Mouse (Mus musculus) gastrocnemius, adult 8-10 months (tissue): ENCODE results near the gene Aspn. TPM values are rescaled to one million over a fixed set of nuclear protein-coding genes. Genes with fewer than 3 reads are reported as not detected.

Experiments
- DNase-seq, 2 experiments: peaks; one replicate each; pipeline ENCODE4 v3.0.0; 2022; ENCODE audit warnings: low spot score in 2 of 2
- total RNA-seq, 4 experiments: library from RNA; stranded (reverse); gene quantifications; 2 replicates each; pipeline ENCODE4 v1.2.4; 2022

Gene Aspn
- total RNA-seq = 10 to 100 TPM in 2 of 4 experiments, 1 to 10 TPM in 2; 6.7 to 15.4 (median 9.9) TPM

DNA sequence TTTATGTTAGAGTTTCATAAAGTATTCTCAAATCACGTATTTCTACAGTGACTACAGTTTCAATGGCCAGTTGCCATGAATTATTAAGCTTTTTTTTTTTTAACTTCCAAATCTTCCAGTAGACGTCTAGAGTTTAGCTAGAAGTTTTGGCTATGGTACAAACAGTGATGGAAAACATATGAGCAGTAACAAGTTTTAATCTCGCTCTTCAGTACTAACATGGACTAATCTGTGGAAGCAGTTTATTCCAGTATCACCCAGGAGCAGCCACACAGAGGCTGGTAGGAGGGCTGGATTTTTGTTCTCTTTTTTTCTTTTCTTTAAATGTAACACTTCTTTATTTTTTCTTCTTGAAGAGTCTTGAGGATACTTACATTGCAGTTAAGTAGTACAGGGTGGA is at the start of gene Aspn:
Gene Aspn (plus strand): TSS at position 165 of the 400 bp plus-strand sequence.
- DNase-seq = no peak

DNA sequence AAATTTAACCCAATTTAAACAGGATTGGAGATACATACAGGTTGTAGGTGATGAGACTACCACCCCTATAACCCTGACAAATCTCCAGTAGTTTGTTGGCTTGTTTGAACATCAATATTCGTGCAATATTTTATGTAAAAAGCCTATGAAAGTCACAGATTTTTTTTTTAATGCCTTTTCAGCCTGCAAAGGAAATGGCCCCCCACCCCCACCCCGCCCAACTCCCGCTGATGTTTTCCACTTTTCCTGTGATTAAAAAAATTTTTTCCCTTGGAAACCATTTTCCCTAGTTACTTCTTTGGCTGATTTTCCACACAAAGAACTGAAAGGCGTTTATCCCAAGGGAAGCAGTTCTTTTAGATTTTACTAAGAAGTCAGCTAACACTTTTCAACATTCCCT is 39.7 kb upstream of the Aspn start, which contains the start of gene Ecm2:
Gene Ecm2 (plus strand): TSS at position 301 of the 400 bp plus-strand sequence.
- DNase-seq = no peak

DNA sequence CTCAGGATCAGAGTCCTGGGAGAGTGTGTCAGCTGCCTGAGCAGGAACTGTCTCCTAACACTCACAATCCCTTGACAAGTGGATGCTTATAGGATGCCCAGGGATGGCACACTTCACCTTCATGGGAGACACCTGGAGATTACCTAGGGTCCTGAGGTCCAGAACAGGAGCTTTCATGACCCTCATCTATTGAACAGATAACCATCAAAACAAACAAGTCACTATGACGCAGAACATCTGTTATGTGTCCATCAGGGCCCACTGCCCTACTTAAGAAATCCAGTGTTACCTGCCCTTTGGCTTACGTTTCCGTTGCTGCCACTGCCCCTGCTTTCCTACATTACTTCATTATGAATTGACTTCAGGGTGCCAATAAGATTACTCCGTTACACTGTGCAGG is 38.5 kb upstream of the Aspn start:
- no peak for DNase-seq

DNA sequence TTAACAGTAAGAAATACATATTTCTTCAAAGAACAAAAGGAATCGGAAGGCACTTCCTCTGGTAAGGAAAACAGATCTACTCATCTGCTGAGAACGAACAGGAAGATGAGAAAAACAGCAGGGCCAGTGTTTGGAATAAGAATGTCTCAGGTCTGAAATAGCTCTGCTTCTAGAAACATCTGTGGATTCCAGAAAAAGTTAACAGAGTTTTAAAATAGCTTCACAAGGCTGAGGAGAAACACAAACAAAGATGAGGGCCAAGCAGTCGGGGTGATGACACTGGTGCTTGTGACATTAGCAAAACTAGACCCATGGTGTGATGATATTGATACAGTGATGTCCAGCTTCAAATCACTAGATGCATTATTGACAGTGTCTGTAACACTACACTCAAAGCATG is 37.1 kb upstream of the Aspn start:
- no peak for DNase-seq

DNA sequence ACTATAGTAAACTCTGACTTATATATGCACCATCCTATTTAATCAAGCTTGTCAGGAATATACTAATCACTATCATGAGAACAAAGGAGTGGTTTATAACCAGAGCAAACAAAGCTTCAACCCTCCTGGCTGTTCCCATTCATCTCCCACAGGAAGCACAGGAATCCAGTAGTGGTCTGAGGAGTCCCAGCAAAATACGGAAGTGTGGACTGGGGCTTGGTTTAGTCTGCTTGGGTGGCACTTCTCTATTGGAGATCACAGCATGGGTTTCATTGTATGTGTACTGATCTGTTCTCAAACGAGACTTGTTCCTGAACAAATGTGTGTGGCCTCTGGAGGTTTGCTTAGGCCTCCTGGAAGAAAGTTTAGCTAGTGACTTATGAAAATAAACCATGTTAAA is 25.5 kb upstream of the Aspn start:
- no peak for DNase-seq

DNA sequence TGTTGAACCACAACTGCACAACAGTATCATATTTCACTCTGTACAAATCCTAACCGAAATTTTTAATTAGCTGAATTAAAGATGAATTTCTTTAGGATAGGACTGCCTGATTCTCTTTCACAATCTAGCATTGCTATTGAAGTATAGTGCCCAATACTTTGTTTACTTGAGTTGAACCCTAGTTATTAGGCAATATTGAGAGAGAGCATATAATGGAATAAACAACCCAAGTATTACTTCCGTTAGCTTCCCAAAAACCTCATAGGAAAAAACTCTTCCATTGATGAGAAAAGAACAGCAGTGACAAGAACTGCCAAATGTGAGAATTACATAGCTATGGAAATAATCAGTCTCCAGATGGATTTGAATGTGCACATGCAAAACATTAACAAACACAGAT is 18.0 kb upstream of the Aspn start:
- no peak for DNase-seq

DNA sequence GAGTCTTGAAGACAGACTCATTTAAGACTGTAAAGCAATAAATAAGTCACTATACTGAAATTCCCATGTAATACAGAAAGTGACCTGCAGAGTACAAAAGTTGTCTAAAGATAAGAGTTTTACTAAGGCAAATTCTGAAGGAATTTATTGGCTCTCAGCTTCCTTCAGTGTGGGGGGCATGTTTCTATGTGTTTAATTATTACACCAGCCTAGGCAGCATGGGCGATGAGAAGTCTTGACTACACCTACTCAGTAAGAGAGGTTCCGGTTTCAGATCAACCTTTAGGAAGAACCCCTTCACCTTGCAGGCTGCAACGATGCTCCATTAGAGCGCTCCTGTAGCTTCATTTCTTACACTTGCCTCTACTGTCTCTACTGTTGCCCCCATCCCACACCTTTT is 13.6 kb upstream of the Aspn start:
- no peak for DNase-seq

DNA sequence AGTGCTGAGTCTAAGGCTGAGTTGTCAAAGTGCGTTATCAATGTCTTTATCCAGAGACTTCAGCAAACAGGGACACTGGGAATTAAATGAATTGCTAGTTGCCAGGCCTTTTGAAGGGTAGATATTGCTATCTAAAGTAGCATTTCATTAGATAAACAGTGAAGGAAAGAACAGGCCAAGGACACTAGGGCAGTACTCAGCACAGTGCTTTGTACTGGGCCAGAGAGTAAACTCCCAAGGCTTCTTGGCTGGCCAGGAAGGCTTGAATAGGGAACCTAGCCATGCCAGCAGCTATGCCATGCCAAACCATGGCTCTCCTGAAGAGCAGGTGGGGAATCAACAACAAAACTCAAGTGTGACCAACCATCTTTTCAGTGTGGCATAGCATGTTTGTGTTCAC is 7.3 kb upstream of the Aspn start:
- no peak for DNase-seq

GRCm38 (mm10) chr13:49538693-49539092 is 5.5 kb upstream of the Aspn start:
- DNase-seq = no peak

DNA sequence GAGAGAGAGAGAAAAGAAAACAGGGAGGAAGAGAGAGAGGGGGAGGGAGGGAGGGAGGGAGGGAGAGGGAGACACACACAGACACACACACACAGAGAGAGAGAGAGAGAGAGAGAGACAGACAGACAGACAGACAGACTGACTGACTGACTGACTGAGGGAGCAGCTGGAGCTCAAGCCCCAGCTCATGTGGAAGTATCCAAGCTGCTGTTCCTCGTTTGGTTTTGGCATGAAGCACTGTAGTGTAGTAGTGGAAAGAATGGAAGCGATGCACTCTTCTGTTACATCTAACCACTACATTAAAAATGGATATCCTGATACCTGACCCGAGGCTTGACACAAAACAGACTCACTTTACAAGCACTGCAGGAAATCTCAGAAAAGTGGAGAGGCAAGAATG is 1.4 kb downstream of the Aspn start:
- DNase-seq = no peak

DNA sequence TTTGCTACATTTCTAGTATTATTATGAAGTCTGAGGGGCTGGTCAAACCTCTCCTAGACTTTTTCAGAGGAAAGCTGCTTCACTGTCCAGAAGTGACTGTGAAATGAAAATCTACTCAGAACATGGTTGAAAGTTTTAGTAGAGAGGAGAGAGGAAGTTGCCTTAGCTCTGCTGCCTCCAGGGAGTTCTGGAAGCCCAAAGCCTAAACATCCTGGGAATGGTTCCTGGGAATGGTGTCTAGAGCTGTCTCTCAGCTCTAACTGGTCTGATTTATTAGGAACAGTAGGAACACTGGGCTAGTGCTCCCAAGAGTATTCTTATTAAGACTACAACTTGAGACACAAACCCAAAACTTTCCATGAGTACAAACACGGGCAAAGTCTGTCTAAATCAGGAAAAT is 2.3 kb downstream of the Aspn start:
- no peak for DNase-seq

GRCm38 (mm10) chr13:49547563-49548150 is 3.4 kb downstream of the Aspn start:
- DNase-seq = no peak

GRCm38 (mm10) chr13:49549616-49550015 is 5.4 kb downstream of the Aspn start:
- no peak for DNase-seq

DNA sequence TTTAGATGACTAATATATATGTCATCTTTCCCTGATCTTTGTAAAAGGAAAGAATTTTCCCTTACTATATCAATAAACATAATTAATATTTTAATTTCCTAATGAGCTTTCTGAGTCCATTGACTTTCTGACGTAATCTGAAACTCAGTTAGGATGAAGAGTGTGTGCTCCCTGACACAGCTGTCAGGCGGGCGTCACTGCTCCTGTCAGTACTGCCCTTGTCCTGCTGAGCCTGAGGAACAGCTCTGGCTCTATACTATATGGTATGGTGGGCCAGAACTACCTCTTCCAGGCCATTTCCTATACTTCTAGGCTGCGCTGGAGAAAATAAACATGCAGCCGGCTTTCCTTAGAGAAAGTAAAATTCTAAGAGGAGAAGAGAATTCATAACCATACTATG is 10.3 kb downstream of the Aspn start:
- no peak for DNase-seq

DNA sequence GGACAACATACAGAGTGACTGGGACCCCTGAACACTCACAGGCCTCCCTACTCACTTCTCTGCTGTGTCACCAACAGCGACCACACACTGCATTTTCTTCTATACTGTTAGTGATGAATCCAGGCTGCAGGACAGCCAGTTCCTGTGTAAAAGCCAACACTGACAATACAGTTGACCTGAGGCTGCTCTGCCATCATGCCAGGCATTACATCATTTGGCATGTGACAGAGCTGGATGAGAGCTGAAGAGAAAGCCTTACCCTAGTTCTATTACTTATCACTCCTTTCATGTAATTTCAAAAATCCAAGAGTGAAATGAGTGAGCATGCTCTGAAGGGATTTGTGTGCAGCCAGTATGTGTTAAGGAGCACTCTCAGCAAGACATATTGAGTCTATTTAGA is 12.0 kb downstream of the Aspn start:
- peak in 1 of 2 experiments; percentile 15 for DNase-seq

GRCm38 (mm10) chr13:49556924-49557323 is 12.7 kb downstream of the Aspn start:
- DNase-seq = no peak

DNA sequence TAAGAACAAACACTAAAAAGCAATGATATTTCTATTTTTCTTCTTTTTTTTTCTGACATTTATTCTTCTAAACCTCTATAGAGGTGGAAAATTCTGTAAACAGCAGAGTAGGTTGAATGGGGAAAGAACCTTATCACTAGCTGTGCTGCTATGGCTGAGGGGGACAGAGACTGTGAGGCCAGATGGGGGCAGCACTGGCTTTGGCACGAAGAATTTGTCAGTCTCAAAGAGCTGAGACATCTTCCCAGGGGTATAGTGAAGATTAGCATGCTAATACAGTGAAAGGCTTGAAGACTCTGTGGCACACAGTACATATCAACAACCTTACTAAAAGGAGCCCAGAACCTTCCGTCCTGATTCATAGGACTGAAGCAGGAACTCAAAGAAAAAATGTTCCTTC is 14.9 kb downstream of the Aspn start:
- no peak for DNase-seq

GRCm38 (mm10) chr13:49560886-49561285 is 16.6 kb downstream of the Aspn start:
- no peak for DNase-seq

- no peak for DNase-seq
Measured at GRCm38 (mm10) chr13:49564347-49564746, 20.1 kb downstream of the Aspn start.

GRCm38 (mm10) chr13:49570371-49570770 is 26.1 kb downstream of the Aspn start:
- no peak for DNase-seq

DNA sequence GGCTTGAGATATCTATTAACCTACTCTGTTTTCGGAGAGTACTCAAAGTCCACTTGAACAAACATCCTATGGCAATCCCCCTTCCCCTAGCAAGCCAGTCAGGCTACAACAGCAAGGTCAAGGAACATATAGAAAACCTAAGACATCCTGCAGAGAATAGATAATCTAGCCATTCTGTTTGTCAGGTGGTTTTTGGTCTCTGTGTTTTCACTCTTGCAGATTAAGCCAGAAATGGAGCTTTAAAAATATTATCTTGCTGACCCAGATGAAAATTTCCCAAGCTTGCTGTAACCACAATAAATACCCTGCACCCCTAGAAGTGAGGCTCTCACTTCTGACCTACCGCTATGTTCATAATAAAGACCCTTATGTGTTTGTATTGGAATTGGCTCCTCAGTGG is 27.2 kb downstream of the Aspn start:
- DNase-seq = no peak

DNA sequence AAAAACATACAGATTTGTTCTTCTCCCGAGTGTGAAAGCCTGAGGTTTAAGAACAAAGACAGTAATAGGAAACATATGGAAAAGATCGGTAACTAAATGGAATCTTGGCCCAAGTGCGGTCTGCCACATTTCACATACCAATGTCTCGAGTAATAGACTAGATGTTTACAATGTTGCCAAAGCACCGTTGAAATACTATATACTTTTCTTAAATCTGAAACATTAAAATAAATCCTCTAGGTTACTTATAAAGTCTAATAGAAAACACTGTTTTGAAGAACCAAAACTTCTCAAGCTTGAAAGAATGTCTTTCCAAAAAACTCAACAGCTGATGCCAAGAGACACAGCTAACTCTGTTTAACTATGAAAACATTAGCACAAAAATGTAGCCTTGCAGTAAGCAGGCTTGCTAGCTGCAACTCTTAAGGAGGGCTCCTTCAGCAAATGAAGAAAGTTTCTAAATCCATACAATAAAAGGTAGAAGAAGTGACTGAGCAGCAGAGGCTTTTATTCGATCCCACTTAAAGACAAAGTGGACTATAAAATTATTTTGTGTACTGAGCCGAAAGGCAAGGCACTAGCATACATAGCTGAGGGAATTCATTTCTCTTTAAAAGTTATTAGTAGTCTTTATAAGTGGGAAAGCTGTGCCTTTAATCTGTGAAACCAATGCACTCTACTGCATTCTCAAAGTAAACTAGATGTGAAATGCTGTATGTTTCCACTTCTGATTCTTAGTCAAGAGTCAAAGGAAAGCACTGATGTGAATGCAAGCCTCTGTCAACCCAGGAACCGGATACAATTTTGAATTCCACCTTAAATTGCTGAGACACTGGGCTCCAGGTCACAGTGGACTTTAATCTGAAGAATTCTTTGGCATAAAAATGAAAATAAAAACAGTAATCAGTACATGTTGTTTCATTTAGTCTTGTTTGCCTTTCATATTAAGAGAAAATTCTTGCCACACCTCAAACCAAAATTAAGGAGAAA is 37.6 kb downstream of the Aspn start, which contains the start of gene Omd:
Gene Omd (plus strand): TSS at position 922 of the 990 bp plus-strand sequence.
- no peak for DNase-seq

GRCm38 (mm10) chr13:49583859-49584258 is 39.6 kb downstream of the Aspn start:
- DNase-seq = no peak
